Mouse (Mus musculus): ENCODE measurements around the gene Krtap2-4. TPM values are rescaled to one million over a fixed set of nuclear protein-coding genes. Genes with fewer than 3 reads are reported as not detected.
"Not testable (repeated sequence)": the region's sequence is repeated elsewhere in the genome, so short reads cannot be mapped to it uniquely, and the experiment has no call there.

The Krtap2-4 gene
- polyA plus RNA-seq (2015; fragmentation: Nextera tagmentation; extraction: Ambion mirVana) = not detected in 2 replicates

DNA sequence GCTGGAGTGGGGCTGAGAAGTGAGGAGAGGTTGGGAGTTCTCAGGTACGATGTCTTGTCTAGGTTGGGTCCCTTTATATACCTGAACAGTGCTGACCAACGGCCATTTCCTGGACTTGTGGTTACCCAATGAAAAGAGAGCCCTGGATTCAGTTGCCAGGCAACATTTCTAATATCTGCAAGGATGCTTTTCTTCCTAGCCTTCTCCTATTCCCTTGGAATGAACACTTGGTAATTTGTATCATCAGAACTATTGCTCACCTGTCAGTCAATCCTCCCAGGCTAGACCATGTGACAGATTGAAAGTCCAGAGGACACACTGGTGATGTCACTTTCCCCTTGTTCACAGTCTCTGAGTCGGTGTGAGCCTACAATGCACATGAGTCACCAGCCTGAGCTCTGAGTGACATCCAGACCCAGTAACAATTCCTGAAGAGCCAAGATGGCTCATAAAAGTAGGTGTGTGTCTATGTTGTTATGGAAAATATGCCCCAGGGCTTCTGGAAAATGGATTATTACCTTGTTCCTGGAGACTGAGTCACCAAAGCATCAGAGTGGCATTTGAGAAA, at the start of gene Krtap2-4:
Krtap2-4 (minus strand) TSS at position 51 of the 568 bp plus-strand sequence.
- H3K4me1 ChIP-seq (replicated peaks) = no peaks in the 10 kb centered on the region
- no peak for ATAC-seq (replicated peaks; ENCODE audit: insufficient number of reproducible peaks, insufficient read depth, low FRiP score, low read depth)
- H3K4me3 ChIP-seq = no peak within 1 kb of the TSS
- no peak within 1 kb of the TSS for H3K9ac ChIP-seq
- no peaks in the 10 kb centered on the region for H3K9me3 ChIP-seq (replicated peaks)
- no peak within 1 kb of the TSS for H3K27ac ChIP-seq
- WGBS = 60% methylated on average over 3 of the region's 3 CpGs
- H3K4me2 ChIP-seq = no peak within 1 kb of the TSS
- H3K36me3 ChIP-seq = no peaks in the 10 kb centered on the region
- H3K27me3 ChIP-seq = no peaks in the 10 kb centered on the region

DNA sequence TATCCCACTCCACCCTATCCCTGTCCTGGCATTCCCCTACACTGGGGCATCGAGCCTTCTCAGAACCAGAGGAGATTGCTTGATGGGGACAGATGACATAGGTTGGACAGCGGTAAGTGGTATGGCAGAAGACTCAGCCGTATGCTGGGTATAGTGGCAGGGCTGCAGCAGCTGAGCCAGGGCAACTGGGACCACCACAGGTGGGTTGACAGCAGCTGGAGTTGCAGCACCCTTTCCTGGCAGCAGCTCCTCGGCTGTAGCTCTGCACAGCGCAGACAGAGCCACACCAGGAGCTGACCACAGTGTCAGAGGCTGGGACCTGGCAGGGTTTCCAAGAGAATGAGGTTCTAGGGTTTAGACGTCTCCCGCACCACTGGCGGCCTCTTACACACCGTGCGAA, 48.2 kb upstream of the Krtap2-4 start:
- Histone ChIP-seq H3K9me3 (replicated peaks) (no peaks in the 10 kb centered on the region), H3K27ac (no peak overlapping the region), H3K4me2 (no peak overlapping the region), H3K4me1 (replicated peaks) (no peaks in the 10 kb centered on the region), H3K4me3 (no peak overlapping the region), H3K27me3 (no peaks in the 10 kb centered on the region), H3K36me3 (no peaks in the 10 kb centered on the region), H3K9ac (no peak overlapping the region)
- WGBS = 79% methylated on average over 10 of the region's 10 CpGs
- ATAC-seq (replicated peaks; ENCODE audit: insufficient number of reproducible peaks, insufficient read depth, low FRiP score, low read depth) = no peak

GRCm38 (mm10) chr11:99659256-99659655, 44.6 kb upstream of the Krtap2-4 start:
- WGBS = 66% methylated on average over 4 of the region's 4 CpGs
- H3K27ac ChIP-seq = no peak overlapping the region
- H3K9ac ChIP-seq = no peak overlapping the region
- no peak overlapping the region for H3K4me2 ChIP-seq
- ATAC-seq (replicated peaks; ENCODE audit: insufficient number of reproducible peaks, insufficient read depth, low FRiP score, low read depth) = no peak
- H3K4me1 ChIP-seq (replicated peaks) = no peaks in the 10 kb centered on the region
- no peaks in the 10 kb centered on the region for H3K27me3 ChIP-seq
- no peaks in the 10 kb centered on the region for H3K36me3 ChIP-seq
- H3K4me3 ChIP-seq = no peak overlapping the region
- H3K9me3 ChIP-seq (replicated peaks) = no peaks in the 10 kb centered on the region

DNA sequence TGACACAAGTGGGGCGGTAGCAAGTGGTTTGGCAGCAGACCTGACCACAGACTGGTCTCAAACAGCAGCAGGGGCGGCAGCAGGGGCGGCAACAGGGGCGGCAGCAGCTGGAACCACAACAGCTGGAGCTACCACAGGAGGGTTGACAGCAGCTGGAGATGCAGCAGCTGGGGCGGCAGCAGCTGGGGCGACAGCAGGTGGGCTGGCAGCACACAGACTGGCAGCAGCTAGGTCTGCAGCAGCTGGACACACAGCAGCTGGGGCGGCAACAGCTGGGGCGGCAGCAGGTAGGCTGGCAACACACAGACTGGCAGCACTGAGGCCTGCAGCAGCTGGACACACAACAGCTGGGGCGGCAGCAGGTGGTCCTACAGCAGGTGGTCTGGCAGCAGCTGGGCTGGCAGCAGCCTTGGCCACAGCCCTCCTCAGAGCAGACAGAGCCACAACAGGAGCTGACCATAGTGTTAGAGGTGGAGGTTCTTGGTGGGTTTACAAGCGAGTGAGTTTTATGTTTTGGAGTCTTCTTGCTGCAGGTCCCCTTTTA, 43.9 kb upstream of the Krtap2-4 start, which contains the start of gene Gm11563:
Gm11563 (minus strand) TSS at position 494 of the 544 bp plus-strand sequence.
- H3K27me3 ChIP-seq; ATAC-seq (replicated peaks; ENCODE audit: insufficient number of reproducible peaks, insufficient read depth, low FRiP score, low read depth); H3K4me1 ChIP-seq (replicated peaks); H3K4me2 ChIP-seq; H3K36me3 ChIP-seq; H3K4me3 ChIP-seq; H3K9me3 ChIP-seq (replicated peaks); H3K27ac ChIP-seq; H3K9ac ChIP-seq: not testable (repeated sequence)
- 57% methylated on average over 10 of the region's 10 CpGs for WGBS

DNA sequence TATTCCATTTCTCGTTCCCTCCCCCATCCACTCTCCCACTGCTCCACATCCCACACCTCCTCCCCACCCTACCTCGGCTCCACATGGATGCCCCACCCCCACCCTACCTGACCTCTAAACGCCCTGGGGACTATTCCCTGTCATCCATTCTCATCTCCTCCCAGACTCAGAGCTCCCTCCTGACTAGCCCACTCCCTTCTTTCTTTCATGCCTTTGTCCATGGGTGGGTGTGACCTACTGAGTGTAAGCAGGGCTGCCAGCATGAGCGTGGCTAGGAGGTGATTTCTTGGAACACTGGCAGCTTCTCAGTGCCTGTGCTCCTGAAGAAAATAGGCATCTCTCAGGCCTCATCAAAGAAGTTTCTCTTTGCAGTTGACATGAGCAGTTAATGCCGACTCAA, 42.4 kb upstream of the Krtap2-4 start:
- WGBS = 49% methylated on average over 5 of the region's 5 CpGs
- ATAC-seq (replicated peaks; ENCODE audit: insufficient number of reproducible peaks, insufficient read depth, low FRiP score, low read depth) = no peak
- Histone ChIP-seq H3K36me3 (no peaks in the 10 kb centered on the region), H3K4me2 (no peak overlapping the region), H3K9ac (no peak overlapping the region), H3K4me3 (no peak overlapping the region), H3K9me3 (replicated peaks) (no peaks in the 10 kb centered on the region), H3K27me3 (no peaks in the 10 kb centered on the region), H3K4me1 (replicated peaks) (no peaks in the 10 kb centered on the region), H3K27ac (no peak overlapping the region)

DNA sequence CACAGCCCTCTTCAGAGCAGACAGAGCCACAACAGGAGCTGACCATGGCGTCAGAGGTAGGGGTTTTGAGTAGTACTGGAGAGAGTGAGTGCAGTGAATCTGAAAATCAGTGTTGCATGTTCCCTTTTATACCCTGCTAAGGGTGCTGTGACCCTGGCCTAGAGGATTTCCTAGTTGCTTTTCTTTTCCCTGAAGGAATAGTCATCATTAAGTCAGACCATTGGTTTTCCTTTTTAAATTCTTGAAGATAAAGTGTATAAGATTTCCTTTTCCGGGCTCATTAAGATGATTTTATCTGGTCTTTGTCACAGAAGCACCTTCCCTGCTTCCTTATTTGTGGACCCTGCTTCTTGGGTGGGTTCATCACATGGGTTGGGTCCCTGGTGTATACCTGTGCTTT, 35.5 kb upstream of the Krtap2-4 start, which contains the start of gene Gm11555:
Gm11555 (minus strand) TSS at position 101 of the 400 bp plus-strand sequence.
- no peaks in the 10 kb centered on the region for H3K36me3 ChIP-seq
- no peak within 1 kb of the TSS for H3K4me2 ChIP-seq
- WGBS = 73% methylated on average over 2 of the region's 2 CpGs
- no peaks in the 10 kb centered on the region for H3K27me3 ChIP-seq
- no peak for ATAC-seq (replicated peaks; ENCODE audit: insufficient number of reproducible peaks, insufficient read depth, low FRiP score, low read depth)
- no peak within 1 kb of the TSS for H3K27ac ChIP-seq
- no peak within 1 kb of the TSS for H3K4me3 ChIP-seq
- H3K9ac ChIP-seq = no peak within 1 kb of the TSS
- H3K9me3 ChIP-seq (replicated peaks) = no peaks in the 10 kb centered on the region
- no peaks in the 10 kb centered on the region for H3K4me1 ChIP-seq (replicated peaks)

GRCm38 (mm10) chr11:99646444-99646843, 31.8 kb upstream of the Krtap2-4 start:
- Histone ChIP-seq H3K9ac (no peak overlapping the region), H3K4me1 (replicated peaks) (no peaks in the 10 kb centered on the region)

GRCm38 (mm10) chr11:99644351-99644750, 29.7 kb upstream of the Krtap2-4 start:
- no peaks in the 10 kb centered on the region for H3K27me3 ChIP-seq
- no peaks in the 10 kb centered on the region for H3K9me3 ChIP-seq (replicated peaks)
- no peaks in the 10 kb centered on the region for H3K36me3 ChIP-seq
- WGBS = 70% methylated on average over 3 of the region's 3 CpGs
- H3K4me1 ChIP-seq (replicated peaks) = no peaks in the 10 kb centered on the region
- H3K27ac ChIP-seq = no peak overlapping the region
- no peak overlapping the region for H3K9ac ChIP-seq
- ATAC-seq (replicated peaks; ENCODE audit: insufficient number of reproducible peaks, insufficient read depth, low FRiP score, low read depth) = no peak
- no peak overlapping the region for H3K4me2 ChIP-seq
- H3K4me3 ChIP-seq = no peak overlapping the region

More at GRCm38 (mm10) chr11:99646444-99646843, 31.8 kb upstream of the Krtap2-4 start:
- no peak overlapping the region for H3K4me2 ChIP-seq
- no peaks in the 10 kb centered on the region for H3K36me3 ChIP-seq
- no peak overlapping the region for H3K4me3 ChIP-seq
- 77% methylated on average over 15 of the region's 15 CpGs for WGBS
- no peak for ATAC-seq (replicated peaks; ENCODE audit: insufficient number of reproducible peaks, insufficient read depth, low FRiP score, low read depth)
- H3K27ac ChIP-seq = no peak overlapping the region
- no peaks in the 10 kb centered on the region for H3K9me3 ChIP-seq (replicated peaks)
- no peaks in the 10 kb centered on the region for H3K27me3 ChIP-seq

- H3K27ac ChIP-seq; H3K27me3 ChIP-seq; H3K36me3 ChIP-seq; H3K4me2 ChIP-seq; H3K9ac ChIP-seq; H3K4me1 ChIP-seq (replicated peaks); ATAC-seq (replicated peaks; ENCODE audit: insufficient number of reproducible peaks, insufficient read depth, low FRiP score, low read depth); H3K9me3 ChIP-seq (replicated peaks); H3K4me3 ChIP-seq: not testable (repeated sequence)
- 74% methylated on average over 9 of the region's 9 CpGs for WGBS
These were observed 29.0 kb upstream of the Krtap2-4 start, which contains the start of gene Krtap4-7 for GRCm38 (mm10) chr11:99643635-99644139. TSS of gene Krtap4-7 (minus strand) at chr11:99644089.

- Histone ChIP-seq H3K9me3 (replicated peaks) (no peaks in the 10 kb centered on the region), H3K27me3 (no peaks in the 10 kb centered on the region), H3K4me1 (replicated peaks) (no peaks in the 10 kb centered on the region), H3K4me2 (no peak overlapping the region), H3K9ac (no peak overlapping the region), H3K4me3 (no peak overlapping the region), H3K27ac (no peak overlapping the region), H3K36me3 (no peaks in the 10 kb centered on the region)
- WGBS = 19% methylated on average over 1 of the region's 1 CpGs
- ATAC-seq (replicated peaks; ENCODE audit: insufficient number of reproducible peaks, insufficient read depth, low FRiP score, low read depth) = no peak
These were observed 26.3 kb upstream of the Krtap2-4 start for GRCm38 (mm10) chr11:99640926-99641325.

GRCm38 (mm10) chr11:99637086-99637485, 22.4 kb upstream of the Krtap2-4 start:
- no peak overlapping the region for H3K4me2 ChIP-seq

DNA sequence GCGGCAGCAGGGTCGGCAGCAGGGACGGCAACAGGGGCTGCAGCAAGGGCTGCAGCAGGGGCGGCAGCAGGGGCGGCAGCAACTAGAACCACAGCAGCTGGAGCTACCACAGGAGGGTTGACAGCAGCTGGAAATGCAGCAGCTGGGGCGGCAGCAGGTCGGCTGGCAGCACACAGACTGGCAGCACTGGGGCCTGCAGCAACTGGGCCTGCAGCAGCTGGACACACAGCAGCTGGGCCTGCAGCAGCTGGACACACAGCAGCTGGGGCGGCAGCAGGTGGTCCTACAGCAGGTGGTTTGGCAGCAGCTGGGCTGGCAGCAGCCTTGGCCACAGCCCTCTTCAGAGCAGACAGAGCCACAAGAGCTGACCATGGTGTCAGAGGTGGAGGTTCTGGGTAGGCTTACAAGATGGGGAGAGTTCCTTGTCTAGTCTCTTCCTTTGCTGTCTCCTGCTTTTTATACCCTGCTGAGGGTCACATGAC, 20.0 kb upstream of the Krtap2-4 start, which contains the start of gene Krtap4-2:
Krtap4-2 (minus strand) TSS at position 432 of the 482 bp plus-strand sequence.
- Histone ChIP-seq H3K4me3 (no peak within 1 kb of the TSS), H3K4me2 (no peak within 1 kb of the TSS), H3K4me1 (replicated peaks) (no peaks in the 10 kb centered on the region), H3K27me3 (no peaks in the 10 kb centered on the region), H3K36me3 (no peaks in the 10 kb centered on the region), H3K27ac (no peak within 1 kb of the TSS), H3K9ac (no peak within 1 kb of the TSS), H3K9me3 (replicated peaks) (no peaks in the 10 kb centered on the region)
- WGBS = 32% methylated on average over 8 of the region's 8 CpGs
- ATAC-seq (replicated peaks; ENCODE audit: insufficient number of reproducible peaks, insufficient read depth, low FRiP score, low read depth) = no peak

More at GRCm38 (mm10) chr11:99637086-99637485, 22.4 kb upstream of the Krtap2-4 start:
- H3K4me3 ChIP-seq = no peak overlapping the region
- ATAC-seq (replicated peaks; ENCODE audit: insufficient number of reproducible peaks, insufficient read depth, low FRiP score, low read depth) = no peak
- no peaks in the 10 kb centered on the region for H3K27me3 ChIP-seq
- H3K27ac ChIP-seq = no peak overlapping the region
- 42% methylated on average over 1 of the region's 1 CpGs for WGBS
- H3K36me3 ChIP-seq = no peaks in the 10 kb centered on the region
- H3K4me1 ChIP-seq (replicated peaks) = no peaks in the 10 kb centered on the region
- no peaks in the 10 kb centered on the region for H3K9me3 ChIP-seq (replicated peaks)
- H3K9ac ChIP-seq = no peak overlapping the region
